Mouse (Mus musculus) mammary gland, adult 2 months (tissue): ENCODE results near the gene Btla. TPM values are rescaled to one million over a fixed set of nuclear protein-coding genes. Genes with fewer than 3 reads are reported as not detected.

Experiments used
- polyA plus RNA-seq: library from polyadenylated mRNA; depleted of rRNA; stranded (reverse); fragments of >200 nt; gene quantifications from 2 replicates; pipeline ENCODE4 v1.2.3, GENCODE M21; 2012; ENCODE audit warnings: low replicate concordance; rRNA removed

Btla gene
- 8.8 and 13.5 TPM in 2 replicates for polyA plus RNA-seq

DNA sequence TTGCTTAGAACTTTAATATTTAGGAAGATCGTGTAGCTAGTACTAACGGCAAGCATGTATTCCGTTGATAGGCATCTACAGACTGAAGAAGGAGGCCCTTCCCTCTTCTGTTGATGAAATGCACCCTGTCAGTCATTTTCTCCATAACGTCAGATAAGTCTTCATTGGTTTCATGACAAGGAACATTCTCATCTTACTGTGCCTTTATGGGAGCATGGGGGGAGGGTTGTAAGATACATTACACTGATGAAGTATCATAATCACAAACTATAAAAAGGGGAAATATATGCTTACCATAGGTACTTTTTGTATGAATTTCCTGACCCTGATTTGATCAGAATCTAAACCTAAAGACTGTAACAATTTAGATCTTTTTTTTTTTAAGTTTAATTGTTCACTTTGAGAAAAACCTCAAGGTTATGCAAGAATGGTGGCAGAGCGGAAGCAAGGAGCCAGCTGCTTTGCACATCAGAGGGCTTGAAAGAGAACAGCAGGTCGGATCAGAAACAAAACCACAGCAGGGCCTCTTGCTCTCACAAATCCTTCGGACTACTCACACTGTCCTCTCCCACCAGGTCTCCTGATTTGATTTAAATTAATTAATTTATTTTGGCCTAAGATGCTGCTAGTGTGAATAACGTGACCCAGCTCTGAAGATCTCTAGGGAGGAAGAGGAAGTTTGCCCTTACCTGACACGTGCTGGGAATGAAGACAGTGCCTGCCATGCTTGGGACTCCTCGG, at the start of gene Btla:
Gene Btla (plus strand): TSS at position 668 of the 741 bp plus-strand sequence.

Other genes starting within 250 kb of the Btla start
- gene Ccdc80, start 130.9 kb upstream of the Btla start, polyA plus RNA-seq, result 145 and 192 TPM in 2 replicates
- gene Slc35a5, start 65.6 kb upstream of the Btla start, polyA plus RNA-seq, result 11.0 and 31.4 TPM in 2 replicates
- gene Atg3, start 65.5 kb upstream of the Btla start, polyA plus RNA-seq, result 11.5 and 36.2 TPM in 2 replicates
- gene Cd200, start 184.7 kb downstream of the Btla start, polyA plus RNA-seq, result 131 and 190 TPM in 2 replicates